Mouse (Mus musculus): ENCODE measurements at regions not wholly inside any gene's neighbourhood (a gene's known extent, or its start where the extent isn't known, plus 50 kb on each side); places are given as distances from the start of the nearest gene placed in this dataset.
A peak's percentile ranks its signal among the peaks of the same experiment; 100 is the strongest.
"Not testable (repeated sequence)": the region's sequence is repeated elsewhere in the genome, so short reads cannot be mapped to it uniquely, and the experiment has no call there.

DNA sequence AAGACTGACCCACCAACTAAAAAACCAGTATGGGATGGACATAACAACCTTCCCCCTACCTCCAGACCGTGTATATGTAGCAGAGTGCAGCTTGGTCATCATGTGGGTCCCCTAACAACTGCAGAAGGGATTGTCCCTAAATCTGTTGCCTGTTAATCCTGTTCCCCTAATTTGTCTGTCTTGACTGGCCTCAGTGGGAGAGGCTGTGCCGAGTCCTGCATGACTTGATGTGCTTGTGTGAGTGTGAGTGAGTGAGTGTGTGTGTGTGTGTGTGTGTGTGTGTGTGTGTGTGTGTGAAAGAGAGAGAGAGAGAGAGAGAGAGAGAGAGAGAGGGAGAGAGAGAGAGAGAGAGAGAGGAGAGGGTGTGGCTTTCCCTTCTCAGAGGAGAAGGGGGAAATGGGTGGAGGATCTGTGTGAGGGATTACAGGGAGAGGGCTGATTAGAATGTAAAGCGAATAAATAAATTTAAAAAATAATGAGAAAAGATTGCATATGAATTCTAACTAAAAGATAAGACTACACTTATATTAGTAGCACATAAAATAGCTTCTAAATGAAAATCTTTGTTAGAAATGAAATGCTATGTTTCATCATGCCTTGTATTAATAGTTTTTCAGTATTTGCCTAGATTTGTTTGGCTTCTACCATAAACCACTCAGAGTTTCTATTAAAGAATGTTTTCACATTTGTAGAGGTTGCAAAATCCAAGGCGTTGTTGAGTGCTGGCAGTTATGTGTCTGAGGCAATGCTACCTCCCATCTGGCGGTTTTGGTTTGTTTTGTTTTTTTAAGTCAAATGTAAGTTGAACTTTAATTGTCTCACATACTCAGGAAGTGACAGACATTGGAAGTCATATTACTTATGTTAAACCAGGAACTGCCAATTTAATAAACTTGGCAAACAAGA lies 740.9 kb downstream of the Abca13 start:
- no peak for DNase-seq (ENCODE audit: low read depth, low spot score)

DNA sequence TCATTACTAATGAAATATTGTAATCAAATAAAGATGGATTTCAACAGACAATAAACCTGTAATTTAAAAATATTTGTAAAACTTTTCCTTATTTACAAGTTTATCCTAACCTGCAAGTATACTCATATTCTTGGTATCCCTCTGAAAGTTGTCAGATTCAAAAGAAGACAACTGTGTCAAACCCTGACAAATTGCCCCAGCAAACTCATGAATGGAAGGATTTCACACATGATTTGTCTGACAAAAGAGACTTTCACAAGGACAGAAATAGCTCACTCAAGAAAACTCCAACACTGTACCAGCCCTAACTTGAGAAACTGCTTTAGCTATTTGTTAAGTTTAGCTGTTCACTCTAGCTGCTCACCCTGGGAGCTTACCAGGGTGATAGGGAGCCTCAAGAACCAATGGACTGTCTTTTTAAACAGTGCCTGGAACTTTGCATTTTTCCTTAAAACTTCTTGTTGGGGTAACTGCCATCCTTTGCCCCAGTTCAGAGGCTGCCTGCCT lies 771.0 kb downstream of the Abca13 start:
- DNase-seq (ENCODE audit: low read depth, low spot score): no peak

DNA sequence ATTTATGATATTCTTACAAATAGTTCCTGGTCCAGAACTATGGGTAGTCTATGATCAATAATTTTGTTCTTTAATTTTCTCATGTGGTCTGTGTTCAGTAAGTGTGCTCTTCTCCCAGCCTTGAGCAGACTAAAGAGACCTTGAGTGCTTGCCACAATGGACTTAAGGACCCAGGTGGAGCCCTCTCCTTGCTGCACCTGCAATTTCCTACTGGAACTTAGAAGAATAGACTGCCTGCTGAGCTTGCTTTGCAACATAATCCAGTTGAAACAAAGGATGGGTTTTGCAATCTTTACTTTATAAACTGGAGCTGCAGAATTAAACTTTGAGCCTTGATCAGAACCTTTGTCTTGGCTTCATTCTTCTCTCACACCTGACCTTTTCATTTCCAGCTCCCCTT lies 791.2 kb downstream of the Abca13 start:
- DNase-seq (ENCODE audit: low read depth, low spot score): no peak

DNA sequence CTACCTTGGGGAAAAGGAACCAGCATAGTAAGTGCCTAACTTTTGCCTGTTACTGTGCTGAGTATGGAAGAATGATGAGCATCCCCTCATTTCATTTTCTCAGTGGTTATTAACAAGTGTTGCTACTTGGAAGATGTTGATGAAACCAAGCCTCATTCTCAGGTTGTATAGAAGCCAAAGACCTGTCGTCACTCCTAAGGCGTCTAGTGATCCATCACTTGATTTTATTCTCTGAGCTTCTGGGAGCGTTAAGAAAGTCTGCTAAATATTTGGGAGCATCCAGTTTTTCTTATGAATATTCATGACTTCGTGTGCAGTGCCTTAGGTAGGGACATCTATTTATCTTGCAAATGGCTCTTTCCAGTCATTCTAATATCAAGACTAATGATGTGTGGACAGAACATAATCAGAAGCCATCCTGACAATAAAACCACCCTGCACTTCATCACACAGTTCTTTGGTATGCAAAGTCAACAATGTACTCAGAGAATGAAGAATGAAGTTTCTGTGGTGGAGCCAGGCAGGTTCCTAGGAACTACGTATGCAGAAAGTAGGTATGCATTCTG lies 802.9 kb downstream of the Abca13 start:
- DNase-seq (ENCODE audit: low read depth, low spot score): no peak

- DNase-seq (ENCODE audit: low read depth, low spot score): no peak
Observed at GRCm38 (mm10) chr11:9995356-9995755, 803.6 kb downstream of the Abca13 start.

GRCm38 (mm10) chr11:9997532-9998138 lies 805.9 kb downstream of the Abca13 start:
- DNase-seq (ENCODE audit: low read depth, low spot score): no peak

- no peak for DNase-seq (ENCODE audit: low read depth, low spot score)
Observed at GRCm38 (mm10) chr11:10002170-10002569, 810.4 kb downstream of the Abca13 start.

- no peak for DNase-seq (ENCODE audit: low read depth, low spot score)
Observed at GRCm38 (mm10) chr11:10006881-10007280, 815.1 kb downstream of the Abca13 start.

- DNase-seq (ENCODE audit: low read depth, low spot score): no peak
Observed at GRCm38 (mm10) chr11:10046593-10046992, 854.9 kb downstream of the Abca13 start.

GRCm38 (mm10) chr11:10051584-10052210 lies 860.0 kb downstream of the Abca13 start:
- peak; percentile 28 for DNase-seq (ENCODE audit: low read depth, low spot score)

GRCm38 (mm10) chr11:10071881-10072280 lies 880.1 kb downstream of the Abca13 start:
- DNase-seq (ENCODE audit: low read depth, low spot score): no peak

GRCm38 (mm10) chr11:10087939-10088338 lies 896.2 kb downstream of the Abca13 start:
- DNase-seq (ENCODE audit: low read depth, low spot score): peak; percentile 40

- not testable (repeated sequence) for DNase-seq (ENCODE audit: low read depth, low spot score)
Observed at GRCm38 (mm10) chr11:10102314-10102713, 910.6 kb downstream of the Abca13 start.

GRCm38 (mm10) chr11:10105077-10105476 lies 913.3 kb downstream of the Abca13 start:
- DNase-seq (ENCODE audit: low read depth, low spot score): no peak

GRCm38 (mm10) chr11:10142161-10142560 lies 950.4 kb downstream of the Abca13 start:
- DNase-seq (ENCODE audit: low read depth, low spot score): no peak

- DNase-seq (ENCODE audit: low read depth, low spot score): no peak
Observed at GRCm38 (mm10) chr11:10149160-10149559, 957.4 kb downstream of the Abca13 start.

DNA sequence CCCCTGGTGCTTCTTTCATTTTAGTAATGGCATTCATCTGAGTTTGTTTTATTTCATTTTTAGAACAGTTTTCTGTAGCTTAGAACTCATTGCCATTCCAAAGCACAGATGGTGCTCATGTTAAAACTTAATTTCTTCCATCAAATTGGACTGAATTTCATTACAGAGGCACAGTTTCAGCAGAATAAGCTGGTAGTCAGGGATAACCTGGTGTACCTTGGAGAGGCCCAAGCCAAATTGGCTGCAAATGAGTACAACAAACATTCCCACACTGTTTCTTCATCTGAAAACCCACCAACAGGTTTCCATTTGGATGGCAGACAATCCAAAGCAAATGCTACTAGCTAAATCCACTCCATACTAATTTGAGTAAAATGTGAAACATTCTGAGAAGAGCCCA lies 960.2 kb upstream of the Vwc2 start:
- DNase-seq (ENCODE audit: low read depth, low spot score): no peak

GRCm38 (mm10) chr11:10193738-10194137 lies 920.3 kb upstream of the Vwc2 start:
- no peak for DNase-seq (ENCODE audit: low read depth, low spot score)

DNA sequence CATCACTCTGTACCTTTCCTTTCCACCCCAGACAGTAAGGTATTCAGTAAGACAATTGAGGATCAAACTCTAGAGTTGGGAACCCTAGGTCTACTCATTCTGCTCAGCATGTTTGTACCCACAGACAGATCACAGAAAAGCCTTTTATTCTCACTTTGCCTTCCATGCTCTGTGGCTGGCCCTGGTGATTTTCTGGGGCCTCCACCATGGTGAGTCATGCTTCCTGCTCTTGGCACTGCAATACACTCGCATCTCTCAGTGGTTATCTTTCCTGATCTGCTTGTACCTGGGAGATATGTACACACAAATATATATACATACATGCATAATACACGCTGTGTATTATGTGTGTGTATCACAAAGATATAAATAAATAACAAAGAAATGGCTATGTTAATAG lies 919.2 kb upstream of the Vwc2 start:
- DNase-seq (ENCODE audit: low read depth, low spot score): no peak

DNA sequence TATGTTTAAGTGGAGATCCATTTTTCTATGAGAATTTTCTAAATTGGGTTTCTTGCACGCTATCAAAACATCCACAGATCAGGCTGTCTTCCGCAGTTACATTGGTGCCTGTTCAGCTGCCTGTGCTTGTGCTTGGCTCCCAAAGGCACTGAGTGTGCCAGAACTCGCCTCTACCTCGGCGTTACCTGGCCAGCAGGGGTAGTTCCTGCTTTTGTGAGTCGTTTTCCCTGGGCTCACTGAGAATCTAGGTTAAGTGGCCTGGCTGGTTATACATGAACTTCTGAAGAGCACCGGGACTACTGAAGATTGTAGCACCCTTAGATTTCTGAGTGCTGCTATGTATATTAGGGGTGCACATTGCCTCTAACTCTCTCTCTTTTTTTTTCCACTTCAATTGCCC lies 913.0 kb upstream of the Vwc2 start:
- DNase-seq (ENCODE audit: low read depth, low spot score): no peak

DNA sequence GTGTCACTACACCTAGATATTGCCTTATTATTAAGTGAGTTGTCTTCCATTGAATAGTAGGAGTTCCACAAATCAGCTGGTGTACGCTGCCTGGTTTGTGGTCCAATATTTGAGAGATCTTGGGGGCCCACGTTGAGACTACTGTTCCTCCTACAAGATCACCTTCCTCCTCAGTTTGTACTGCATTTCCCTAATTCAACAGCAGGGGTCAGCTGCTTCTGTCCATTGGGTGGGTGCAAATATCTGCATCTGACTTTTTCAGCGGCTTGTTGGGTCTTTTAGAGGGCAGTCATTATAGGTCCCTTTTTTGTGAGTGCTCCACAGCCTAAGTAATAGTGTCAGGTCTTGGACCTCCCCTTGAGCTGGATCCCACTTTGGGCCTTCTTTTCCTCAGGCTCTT lies 908.8 kb upstream of the Vwc2 start:
- DNase-seq (ENCODE audit: low read depth, low spot score): peak; percentile 33
